Mouse (Mus musculus) bone marrow macrophage, adult 2 months (primary cell): ENCODE data around the gene Dennd6b.

Source experiments
- CTCF ChIP-seq: IDR thresholded peaks from 2 replicates; pipeline ENCODE4 v1.5.1; 2012; ENCODE audit warnings: low read depth, mild to moderate bottlenecking, low read length, moderate library complexity
- POLR2A ChIP-seq: IDR thresholded peaks from 2 replicates; pipeline ENCODE4 v1.6.1; 2012; ENCODE audit warnings: mild to moderate bottlenecking, low read depth, low read length, borderline replicate concordance

DNA sequence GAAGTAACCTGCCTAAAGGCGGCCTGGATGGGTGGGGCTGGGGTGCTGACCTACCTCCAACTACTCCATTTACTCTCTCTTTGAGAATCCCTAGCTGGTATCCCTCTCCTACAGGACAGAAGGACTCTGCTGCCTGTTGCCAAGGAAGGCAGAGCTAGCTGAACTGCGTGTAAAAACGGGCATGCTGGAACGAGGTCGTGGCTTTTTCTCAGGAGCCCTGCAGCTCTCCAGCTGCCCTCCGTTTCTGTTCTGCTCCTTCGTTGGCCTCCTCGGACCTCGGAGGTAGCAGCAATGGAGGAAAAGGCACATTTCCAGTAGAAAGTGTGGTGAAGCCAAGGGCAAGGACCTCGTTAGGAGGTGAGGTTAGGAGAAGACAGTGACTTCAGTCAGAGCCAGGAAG lies 27.4 kb downstream of the Dennd6b start:
- TF ChIP-seq POLR2A (no peak), CTCF (no peak)
